Mouse (Mus musculus) hindbrain, postnatal 0 days (tissue): ENCODE results near the gene Ass1. TPM values are rescaled to one million over a fixed set of nuclear protein-coding genes. Genes with fewer than 3 reads are reported as not detected.
A peak's percentile ranks its signal among the peaks of the same experiment; 100 is the strongest.

ENCODE experiments used
- ATAC-seq: fragments of 200-750 bp; cut with Nextera tagmentation; 2 replicates; pipeline ENCODE4 v1.8.0; 2017; ENCODE audit warnings: mild to moderate bottlenecking, moderate TSS enrichment, moderate library complexity
- DNase-seq: peaks from one replicate; pipeline ENCODE4 v3.0.0-alpha.2; 2015; ENCODE audit warnings: low spot score
- H3K27ac ChIP-seq: fragments of 300-500 bp; sonication (generic); 2 replicates; pipeline ENCODE4 v1.5.1; 2014; ENCODE audit warnings: mild to moderate bottlenecking
- H3K27me3 ChIP-seq: fragments of 300-500 bp; sonication (generic); 2 replicates; pipeline ENCODE4 v1.6.1; 2014; ENCODE audit warnings: low read length, mixed read lengths; ENCODE audit not compliant: insufficient read depth
- H3K36me3 ChIP-seq: fragments of 300-500 bp; sonication (generic); 2 replicates; pipeline ENCODE4 v1.6.1; 2014; ENCODE audit warnings: low read length, mixed read lengths; ENCODE audit not compliant: insufficient read depth
- H3K4me1 ChIP-seq: fragments of 300-500 bp; sonication (generic); 2 replicates; pipeline ENCODE4 v1.6.1; 2014; ENCODE audit warnings: antibody characterized with exemption, low read length, mixed read lengths; ENCODE audit not compliant: insufficient read depth
- H3K4me2 ChIP-seq: fragments of 300-500 bp; sonication (generic); 2 replicates; pipeline ENCODE4 v1.6.1; 2014; ENCODE audit warnings: low read depth, mild to moderate bottlenecking, low read length, moderate library complexity, mixed read lengths
- H3K4me3 ChIP-seq: fragments of 300-500 bp; sonication (generic); 2 replicates; pipeline ENCODE4 v1.5.1; 2014; ENCODE audit warnings: low read length
- H3K9ac ChIP-seq: fragments of 300-500 bp; sonication (generic); replicated peaks from 2 replicates; pipeline ENCODE4 v1.6.1; 2014; ENCODE audit warnings: mild to moderate bottlenecking, low read length, moderate library complexity, mixed read lengths
- H3K9me3 ChIP-seq: fragments of 300-500 bp; sonication (generic); 2 replicates; pipeline ENCODE4 v1.6.1; 2016; ENCODE audit warnings: low read length, mixed read lengths
- CTCF ChIP-seq: IDR thresholded peaks from 2 replicates; pipeline ENCODE4 v1.5.1; 2016; ENCODE audit warnings: antibody characterized with exemption, control low read depth, low read depth
- WGBS: fragments of 180-500 bp; shearing (Covaris S2); extraction: QIAGEN DNeasy Blood & Tissue Kit; methylation state at CpG from one replicate; pipeline ENCODE4 v1.1.7; 2014; 5-methylcytosine and 5-hydroxymethylcytosine counted together
- polyA plus RNA-seq: library from polyadenylated mRNA; unstranded; fragments of >200 nt; fragmentation: Nextera tagmentation; extraction: Ambion mirVana; gene quantifications from 2 replicates; pipeline ENCODE4 v1.2.1, GENCODE M21; 2015
- total RNA-seq: library from RNA; depleted of rRNA; stranded (reverse); fragments of >200 nt; gene quantifications from 2 replicates; pipeline ENCODE4 v1.2.3, GENCODE M21; 2014

Gene Ass1
- total and polyA plus RNA-seq, 2 experiments from 2014 or later = 29.0 to 33.3 TPM

DNA sequence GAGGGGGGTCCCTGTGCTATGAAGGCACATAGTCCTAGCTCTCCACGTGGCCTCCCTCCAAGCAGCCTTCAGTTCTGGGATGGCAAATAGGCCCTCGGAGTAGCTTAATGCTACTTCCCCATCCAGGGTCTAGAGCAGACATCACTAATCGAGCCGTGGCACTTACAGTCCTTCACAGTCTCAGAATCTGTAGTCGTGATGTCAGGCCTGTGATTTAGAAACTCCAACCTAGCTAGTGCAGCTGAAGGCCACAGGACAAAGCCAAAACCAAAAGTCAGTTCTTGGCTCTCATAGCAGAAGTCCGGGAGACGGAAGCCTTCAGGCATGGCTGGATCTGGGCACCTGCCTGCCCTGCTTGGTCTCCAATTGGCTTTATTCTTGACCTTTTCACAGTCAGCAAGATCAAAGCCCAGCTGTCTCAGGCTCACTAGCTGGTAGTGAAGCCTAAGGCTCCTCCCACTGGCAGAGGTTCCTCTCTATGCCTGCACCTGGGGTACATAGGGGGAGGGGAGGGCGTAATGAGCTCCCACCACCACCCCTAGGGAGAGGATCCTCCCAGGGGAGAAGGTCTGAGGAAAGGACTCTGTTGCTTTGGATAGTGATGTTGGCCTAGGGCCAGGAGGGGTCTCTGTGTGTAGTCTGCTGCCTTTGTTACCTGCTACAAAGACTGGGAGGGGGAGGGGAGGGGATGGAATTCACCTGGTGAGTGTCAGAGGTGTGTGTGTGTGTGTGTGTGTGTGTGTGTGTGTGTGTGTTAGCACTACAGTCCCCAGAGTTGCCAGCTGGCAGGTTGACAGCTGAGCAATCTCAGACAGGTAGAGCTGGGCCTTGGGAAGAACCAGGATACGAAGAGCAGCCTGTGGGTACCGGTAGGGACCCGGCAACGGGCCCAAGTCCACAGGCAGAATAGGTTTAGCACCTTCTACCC lies 7.5 kb downstream of the Ass1 start:
- Histone ChIP-seq H3K27ac (no peak overlapping the region), H3K36me3 (no peaks in the 10 kb centered on the region), H3K4me2 (no peak overlapping the region), H3K9ac (no peak overlapping the region), H3K4me1 (no peaks in the 10 kb centered on the region), H3K4me3 (no peak overlapping the region), H3K9me3 (no peaks in the 10 kb centered on the region), H3K27me3 (peaks cover 3% of the 10 kb centered on the region; the same call in 1 of the 2 replicates)
- DNase-seq = no peak
- 79% methylated on average over 12 of the region's 12 CpGs for WGBS
- no peak for TF ChIP-seq CTCF
- no peak for ATAC-seq

DNA sequence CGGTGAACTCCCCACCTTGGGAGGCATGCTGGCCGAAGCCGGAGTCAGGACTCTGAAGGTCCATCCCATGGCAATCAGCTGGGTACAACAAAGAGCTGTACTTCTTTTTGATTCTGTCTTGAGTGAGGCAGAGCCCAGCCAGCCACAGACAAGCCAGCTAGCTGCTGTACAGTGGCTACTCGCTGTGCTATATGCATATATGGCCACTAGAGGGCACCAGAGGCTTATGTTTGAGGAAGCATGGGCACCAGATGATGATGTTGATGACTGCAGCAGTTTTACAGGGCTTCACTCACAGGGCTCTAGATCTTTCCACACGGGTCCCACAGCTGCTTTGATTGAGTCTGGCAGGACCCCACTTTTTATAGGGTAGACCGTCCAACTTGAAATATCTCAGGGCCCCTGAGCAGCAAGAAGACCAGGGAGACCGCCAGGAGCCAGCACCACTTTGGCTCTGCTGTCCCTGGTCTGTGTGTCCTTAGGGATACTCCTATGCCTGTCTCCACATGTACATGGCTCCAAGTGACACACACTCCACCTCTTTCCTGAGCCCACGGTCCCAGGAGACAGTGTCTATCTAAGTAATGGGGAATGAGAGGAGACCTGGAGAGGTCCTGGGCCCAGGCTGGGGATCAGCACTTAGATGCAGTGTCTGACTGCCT lies 13.0 kb downstream of the Ass1 start:
- Histone ChIP-seq H3K9me3 (no peaks in the 10 kb centered on the region), H3K4me3 (no peak overlapping the region), H3K36me3 (no peaks in the 10 kb centered on the region), H3K27ac (no peak overlapping the region), H3K27me3 (peaks cover 20% of the 10 kb centered on the region), H3K9ac (no peak overlapping the region), H3K4me2 (no peak overlapping the region), H3K4me1 (no peaks in the 10 kb centered on the region)
- TF ChIP-seq CTCF = peak; percentile 98
- DNase-seq = peak; percentile 96
- ATAC-seq = peak; percentile 89
- WGBS = 29% methylated on average over 8 of the region's 8 CpGs

DNA sequence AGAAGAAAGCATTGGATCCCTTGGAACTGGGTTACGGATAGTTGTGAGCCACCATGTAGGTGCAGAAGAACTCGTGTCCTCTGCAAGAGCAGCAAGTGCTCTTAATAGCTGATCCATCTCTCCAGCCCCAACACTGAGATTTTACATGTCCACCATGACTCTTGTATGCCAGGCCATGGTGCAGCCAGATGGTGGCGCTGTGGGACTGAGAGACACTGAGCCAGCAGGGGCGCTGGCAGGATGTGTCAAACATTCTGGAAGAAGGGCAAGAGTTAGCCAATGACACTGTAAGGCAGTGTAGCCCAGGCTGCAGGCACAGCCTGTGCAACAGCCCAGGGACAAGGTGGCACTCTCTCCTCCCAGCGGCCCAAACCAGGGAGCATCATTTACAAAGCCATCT lies 14.2 kb downstream of the Ass1 start:
- Histone ChIP-seq H3K9me3 (no peaks in the 10 kb centered on the region), H3K27me3 (peaks cover 20% of the 10 kb centered on the region), H3K27ac (no peak overlapping the region), H3K4me3 (no peak overlapping the region), H3K4me1 (no peaks in the 10 kb centered on the region), H3K36me3 (no peaks in the 10 kb centered on the region), H3K4me2 (no peak overlapping the region), H3K9ac (no peak overlapping the region)
- 24% methylated on average over 5 of the region's 5 CpGs for WGBS
- peak; percentile 98 for TF ChIP-seq CTCF
- ATAC-seq = peak; percentile 59; the same call in 1 of the 2 replicates
- DNase-seq = peak; percentile 90

DNA sequence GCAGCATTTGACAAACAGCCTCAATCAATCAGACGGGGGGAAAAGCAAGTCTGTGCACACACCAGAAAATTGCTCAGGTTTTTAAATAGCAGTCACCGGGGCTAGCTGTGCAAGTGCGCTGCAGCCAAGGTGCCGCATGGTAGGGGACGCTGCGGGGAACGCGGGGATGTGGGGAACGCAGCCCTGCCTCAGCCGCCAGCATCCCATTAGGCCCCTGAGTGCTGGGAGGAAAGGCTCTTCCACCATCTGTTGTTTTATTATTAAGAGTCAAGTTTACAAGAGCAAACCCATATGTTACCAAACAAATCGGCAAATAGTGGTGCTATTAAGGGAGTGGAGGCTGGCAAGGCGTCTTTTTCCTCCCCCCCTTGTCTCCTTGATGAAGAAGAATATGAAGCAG lies 19.2 kb downstream of the Ass1 start:
- no peak for TF ChIP-seq CTCF
- 25% methylated on average over 12 of the region's 12 CpGs for WGBS
- Histone ChIP-seq H3K27me3 (peaks cover 13% of the 10 kb centered on the region), H3K4me2 (no peak overlapping the region), H3K4me3 (no peak overlapping the region), H3K9me3 (no peaks in the 10 kb centered on the region), H3K4me1 (no peaks in the 10 kb centered on the region), H3K36me3 (no peaks in the 10 kb centered on the region), H3K27ac (no peak overlapping the region), H3K9ac (no peak overlapping the region)
- DNase-seq (no peak), ATAC-seq (no peak)

DNA sequence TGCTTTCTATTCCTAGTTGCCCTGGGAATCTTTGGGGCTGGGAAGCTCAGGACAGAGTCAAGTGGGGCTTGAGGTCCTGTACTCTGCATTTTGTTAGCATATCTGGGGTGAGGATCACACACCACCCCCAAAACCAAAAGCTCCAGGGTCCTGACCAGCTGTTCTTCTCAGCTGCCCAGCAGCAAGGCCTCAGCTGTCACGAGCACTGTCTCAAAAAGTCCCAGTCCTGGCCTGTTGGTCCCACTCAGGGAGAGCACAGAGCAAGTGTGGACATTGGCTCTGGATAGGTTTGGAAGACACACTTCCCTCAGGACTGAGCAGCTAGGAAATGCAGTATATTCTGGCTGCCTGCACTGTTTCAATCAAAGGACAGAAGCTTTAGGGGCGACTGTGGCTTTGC lies 20.5 kb downstream of the Ass1 start:
- H3K9ac ChIP-seq = no peak overlapping the region
- H3K9me3 ChIP-seq = no peaks in the 10 kb centered on the region
- no peak overlapping the region for H3K4me2 ChIP-seq
- no peak for DNase-seq
- peaks cover 13% of the 10 kb centered on the region for H3K27me3 ChIP-seq
- H3K4me3 ChIP-seq = no peak overlapping the region
- H3K36me3 ChIP-seq = no peaks in the 10 kb centered on the region
- H3K27ac ChIP-seq = no peak overlapping the region
- ATAC-seq = no peak
- 0 out of 2 replicates have a peak, but pooled peaks cover 6% of the 10 kb centered on the region for H3K4me1 ChIP-seq
- no peak for TF ChIP-seq CTCF
- WGBS = 73% methylated on average over 2 of the region's 2 CpGs

DNA sequence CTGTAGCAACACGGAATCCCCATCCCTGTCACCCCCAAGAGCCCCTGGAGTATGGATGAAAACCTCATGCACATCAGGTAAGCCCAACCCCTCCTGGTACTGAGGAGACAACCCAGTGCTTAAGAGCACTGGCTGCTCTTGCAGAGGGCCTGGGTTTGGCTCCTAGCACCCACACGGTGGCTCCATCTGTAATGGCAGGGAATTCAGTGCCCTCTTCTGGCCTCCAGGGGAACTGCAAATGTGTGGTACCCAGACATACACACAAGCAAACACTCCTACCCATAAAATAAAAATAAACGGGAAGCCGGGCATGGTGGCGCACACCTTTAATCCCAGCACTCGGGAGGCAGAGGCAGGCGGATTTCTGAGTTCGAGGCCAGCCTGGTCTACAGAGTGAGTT lies 22.3 kb downstream of the Ass1 start:
- Histone ChIP-seq H3K9ac (no peak overlapping the region), H3K4me2 (no peak overlapping the region), H3K9me3 (no peaks in the 10 kb centered on the region), H3K27ac (no peak overlapping the region), H3K4me1 (0 out of 2 replicates have a peak, but pooled peaks cover 9% of the 10 kb centered on the region), H3K4me3 (no peak overlapping the region), H3K36me3 (no peaks in the 10 kb centered on the region), H3K27me3 (peaks cover 7% of the 10 kb centered on the region)
- TF ChIP-seq CTCF = peak; percentile 22; the same call in 1 of the 2 replicates
- DNase-seq (no peak), ATAC-seq (no peak)
- WGBS = 98% methylated on average over 8 of the region's 8 CpGs
